Mouse (Mus musculus): Measurements from ENCODE around the gene Gpx6. TPM values are rescaled to one million over a fixed set of nuclear protein-coding genes. Genes with fewer than 3 reads are reported as not detected.

Gene Gpx6
- polyA plus RNA-seq, 1 experiment, result 120 TPM

DNA sequence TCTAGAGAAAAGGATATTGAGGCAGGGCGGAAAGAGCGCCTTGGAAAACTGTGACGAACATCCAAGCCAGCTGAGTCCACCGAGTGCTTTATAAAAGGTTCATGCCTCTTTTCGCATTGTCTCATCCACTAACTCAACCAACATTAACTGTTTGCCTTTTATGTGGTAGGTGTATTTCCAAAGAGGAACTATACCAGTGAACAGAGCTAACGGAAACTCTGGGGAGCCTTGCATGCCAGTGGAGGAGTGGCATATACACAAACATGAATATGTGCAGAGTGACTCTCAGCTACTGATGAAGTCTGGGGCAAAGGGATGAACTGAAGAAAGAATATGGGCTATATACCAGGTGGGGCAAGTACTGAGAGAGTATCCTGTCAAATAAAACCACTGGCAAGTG, 11.5 kb downstream of the Gpx6 start:
- Histone ChIP-seq H3K36me3 (ENCODE audit: control insufficient read depth, insufficient read depth, low read length) (no peaks in the 10 kb centered on the region), H3K27ac (ENCODE audit: control insufficient read depth, insufficient read depth, low read depth, low read length) (no peak overlapping the region), H3K27me3 (ENCODE audit: control insufficient read depth, insufficient read depth, low read length) (no peaks in the 10 kb centered on the region), H3K4me1 (ENCODE audit: control insufficient read depth, insufficient read depth, low read length) (peaks cover 6% of the 10 kb centered on the region), H3K4me3 (ENCODE audit: control insufficient read depth, low read depth, low read length) (no peak overlapping the region)
- TF ChIP-seq CTCF (IDR thresholded peaks at IDR 0.05; ENCODE audit: control insufficient read depth, insufficient read depth, insufficient replicate concordance, low read depth, low read length), result no peak
- no peak for TF ChIP-seq POLR2A (IDR thresholded peaks at IDR 0.05; ENCODE audit: control insufficient read depth, low read depth, low read length)

DNA sequence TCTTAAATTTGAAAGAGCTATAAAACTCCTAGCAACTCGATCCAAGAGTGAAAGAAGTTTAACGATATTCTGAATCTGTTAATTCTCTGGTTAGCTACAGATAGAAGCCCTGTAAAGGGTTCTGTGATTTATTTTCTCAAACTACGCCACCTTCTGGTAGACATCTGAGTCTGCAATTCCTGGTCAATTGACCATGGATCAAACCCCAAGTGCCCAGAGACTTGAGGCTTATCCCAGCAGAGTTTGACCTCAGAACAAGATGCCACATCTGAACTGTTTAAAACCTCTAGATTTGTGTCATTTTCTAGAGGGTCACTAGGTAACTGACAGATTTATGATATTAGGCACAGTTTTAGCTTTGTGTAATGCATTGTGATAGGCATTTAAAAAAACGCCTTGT, 14.3 kb downstream of the Gpx6 start:
- H3K27me3 ChIP-seq (ENCODE audit: control insufficient read depth, insufficient read depth, low read length), result no peaks in the 10 kb centered on the region
- H3K4me3 ChIP-seq (ENCODE audit: control insufficient read depth, low read depth, low read length), result no peak overlapping the region
- peaks cover 6% of the 10 kb centered on the region for H3K4me1 ChIP-seq (ENCODE audit: control insufficient read depth, insufficient read depth, low read length)
- H3K27ac ChIP-seq (ENCODE audit: control insufficient read depth, insufficient read depth, low read depth, low read length), result no peak overlapping the region
- no peak for TF ChIP-seq POLR2A (IDR thresholded peaks at IDR 0.05; ENCODE audit: control insufficient read depth, low read depth, low read length)
- no peak for TF ChIP-seq CTCF (IDR thresholded peaks at IDR 0.05; ENCODE audit: control insufficient read depth, insufficient read depth, insufficient replicate concordance, low read depth, low read length)
- no peaks in the 10 kb centered on the region for H3K36me3 ChIP-seq (ENCODE audit: control insufficient read depth, insufficient read depth, low read length)

GRCm38 (mm10) chr13:21326657-21327211, 14.8 kb downstream of the Gpx6 start:
- Histone ChIP-seq H3K36me3 (ENCODE audit: control insufficient read depth, insufficient read depth, low read length) (no peaks in the 10 kb centered on the region), H3K4me3 (ENCODE audit: control insufficient read depth, low read depth, low read length) (peak overlapping the region; percentile 79), H3K4me1 (ENCODE audit: control insufficient read depth, insufficient read depth, low read length) (peaks cover 6% of the 10 kb centered on the region), H3K27me3 (ENCODE audit: control insufficient read depth, insufficient read depth, low read length) (no peaks in the 10 kb centered on the region), H3K27ac (ENCODE audit: control insufficient read depth, insufficient read depth, low read depth, low read length) (no peak overlapping the region; the same call in 1 of the 2 replicates)
- TF ChIP-seq CTCF (IDR thresholded peaks at IDR 0.05; ENCODE audit: control insufficient read depth, insufficient read depth, insufficient replicate concordance, low read depth, low read length), result peak; percentile 59; the same call in 1 of the 2 replicates
- no peak for TF ChIP-seq POLR2A (IDR thresholded peaks at IDR 0.05; ENCODE audit: control insufficient read depth, low read depth, low read length)

DNA sequence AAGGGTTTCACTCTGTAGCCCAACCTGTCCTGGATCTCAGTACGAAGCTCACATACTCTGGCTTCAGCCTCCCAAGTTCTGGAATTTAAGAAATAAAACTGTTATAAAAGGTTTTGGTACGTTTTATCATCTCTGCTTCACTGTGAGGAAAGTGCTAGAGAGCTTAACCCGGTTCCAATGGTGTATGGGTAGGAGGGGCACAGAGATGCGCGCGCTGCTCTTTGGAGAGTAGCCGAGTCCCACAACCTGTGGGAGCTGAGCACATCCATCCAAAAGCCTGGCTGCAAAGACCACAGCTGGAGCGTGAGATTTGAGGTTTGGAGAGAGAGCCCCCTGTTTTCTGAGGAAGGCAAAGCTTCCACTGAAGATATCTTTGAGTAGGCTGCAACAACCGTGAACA, 15.5 kb downstream of the Gpx6 start:
- no peak for TF ChIP-seq POLR2A (IDR thresholded peaks at IDR 0.05; ENCODE audit: control insufficient read depth, low read depth, low read length)
- TF ChIP-seq CTCF (IDR thresholded peaks at IDR 0.05; ENCODE audit: control insufficient read depth, insufficient read depth, insufficient replicate concordance, low read depth, low read length), result no peak

GRCm38 (mm10) chr13:21346610-21347009, 34.7 kb downstream of the Gpx6 start, which contains the start of gene Olfr1367:
Gene Olfr1367 (plus strand): TSS chr13:21346910.
- H3K36me3 ChIP-seq (ENCODE audit: control insufficient read depth, insufficient read depth, low read length), result no peaks in the 10 kb centered on the region
- no peak within 1 kb of the TSS for H3K27ac ChIP-seq (ENCODE audit: control insufficient read depth, insufficient read depth, low read depth, low read length)
- H3K4me3 ChIP-seq (ENCODE audit: control insufficient read depth, low read depth, low read length), result no peak within 1 kb of the TSS
- H3K27me3 ChIP-seq (ENCODE audit: control insufficient read depth, insufficient read depth, low read length), result no peaks in the 10 kb centered on the region
- TF ChIP-seq CTCF (IDR thresholded peaks at IDR 0.05; ENCODE audit: control insufficient read depth, insufficient read depth, insufficient replicate concordance, low read depth, low read length) (no peak), POLR2A (IDR thresholded peaks at IDR 0.05; ENCODE audit: control insufficient read depth, low read depth, low read length) (no peak)
- no peaks in the 10 kb centered on the region for H3K4me1 ChIP-seq (ENCODE audit: control insufficient read depth, insufficient read depth, low read length)

More for the DNA sequence above, 15.5 kb downstream of the Gpx6 start:
- Histone ChIP-seq H3K4me1 (ENCODE audit: control insufficient read depth, insufficient read depth, low read length) (peaks cover 6% of the 10 kb centered on the region), H3K4me3 (ENCODE audit: control insufficient read depth, low read depth, low read length) (no peak overlapping the region; the same call in 1 of the 2 replicates), H3K27me3 (ENCODE audit: control insufficient read depth, insufficient read depth, low read length) (no peaks in the 10 kb centered on the region), H3K27ac (ENCODE audit: control insufficient read depth, insufficient read depth, low read depth, low read length) (no peak overlapping the region), H3K36me3 (ENCODE audit: control insufficient read depth, insufficient read depth, low read length) (no peaks in the 10 kb centered on the region)

- no peaks in the 10 kb centered on the region for H3K4me1 ChIP-seq (ENCODE audit: control insufficient read depth, insufficient read depth, low read length)
- H3K27me3 ChIP-seq (ENCODE audit: control insufficient read depth, insufficient read depth, low read length), result no peaks in the 10 kb centered on the region
- H3K36me3 ChIP-seq (ENCODE audit: control insufficient read depth, insufficient read depth, low read length), result no peaks in the 10 kb centered on the region
- H3K27ac ChIP-seq (ENCODE audit: control insufficient read depth, insufficient read depth, low read depth, low read length), result no peak overlapping the region
- TF ChIP-seq POLR2A (IDR thresholded peaks at IDR 0.05; ENCODE audit: control insufficient read depth, low read depth, low read length) (no peak), CTCF (IDR thresholded peaks at IDR 0.05; ENCODE audit: control insufficient read depth, insufficient read depth, insufficient replicate concordance, low read depth, low read length) (no peak)
- no peak overlapping the region for H3K4me3 ChIP-seq (ENCODE audit: control insufficient read depth, low read depth, low read length)
Measured at GRCm38 (mm10) chr13:21350593-21350992, 38.7 kb downstream of the Gpx6 start.

DNA sequence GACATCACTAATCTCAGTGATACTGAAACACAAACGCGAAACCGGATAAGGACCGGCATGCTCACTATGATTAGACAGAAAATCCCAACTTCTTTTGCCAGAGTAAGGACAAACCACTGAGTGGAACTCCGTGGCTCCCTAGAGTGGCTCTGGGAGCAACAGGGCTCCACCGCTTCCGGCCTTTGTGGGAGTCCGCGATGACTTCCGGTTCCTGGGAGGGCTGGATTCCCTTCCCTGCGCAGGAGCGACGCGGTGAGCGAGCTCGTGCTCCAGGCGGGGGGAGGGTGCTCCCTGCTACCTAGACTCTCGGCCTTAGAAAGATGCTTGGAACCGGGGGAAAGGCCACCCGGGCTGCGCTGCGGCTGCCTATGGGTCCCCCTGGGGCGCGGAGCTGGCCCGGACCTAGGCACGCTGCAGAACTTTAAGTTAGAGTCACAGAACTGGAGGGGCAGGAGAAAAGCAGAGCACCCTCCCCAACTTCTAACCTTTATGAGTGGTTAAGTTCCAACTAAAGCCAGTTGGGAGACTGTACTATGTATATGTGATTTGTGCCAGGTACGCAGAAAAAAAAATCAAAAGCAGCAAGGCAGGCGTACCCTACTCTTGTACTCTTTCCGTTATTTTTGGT, 50.8 kb downstream of the Gpx6 start, which contains the start of gene Zscan12:
Gene Zscan12 (plus strand): TSS at position 200 of the 628 bp plus-strand sequence.
- no peaks in the 10 kb centered on the region for H3K27me3 ChIP-seq (ENCODE audit: control insufficient read depth, insufficient read depth, low read length)
- peak within 1 kb of the TSS; percentile 71 for H3K27ac ChIP-seq (ENCODE audit: control insufficient read depth, insufficient read depth, low read depth, low read length)
- H3K4me3 ChIP-seq (ENCODE audit: control insufficient read depth, low read depth, low read length), result peak within 1 kb of the TSS; percentile 93
- TF ChIP-seq POLR2A (IDR thresholded peaks at IDR 0.05; ENCODE audit: control insufficient read depth, low read depth, low read length) (peak; percentile 71), CTCF (IDR thresholded peaks at IDR 0.05; ENCODE audit: control insufficient read depth, insufficient read depth, insufficient replicate concordance, low read depth, low read length) (no peak)
- no peaks in the 10 kb centered on the region for H3K36me3 ChIP-seq (ENCODE audit: control insufficient read depth, insufficient read depth, low read length)
- peaks cover 3% of the 10 kb centered on the region; the same call in 1 of the 2 replicates for H3K4me1 ChIP-seq (ENCODE audit: control insufficient read depth, insufficient read depth, low read length)

All from testis, adult 2 months (tissue).